ENCODE assay signal across 26 mouse cellular contexts in the genomic region with DNA sequence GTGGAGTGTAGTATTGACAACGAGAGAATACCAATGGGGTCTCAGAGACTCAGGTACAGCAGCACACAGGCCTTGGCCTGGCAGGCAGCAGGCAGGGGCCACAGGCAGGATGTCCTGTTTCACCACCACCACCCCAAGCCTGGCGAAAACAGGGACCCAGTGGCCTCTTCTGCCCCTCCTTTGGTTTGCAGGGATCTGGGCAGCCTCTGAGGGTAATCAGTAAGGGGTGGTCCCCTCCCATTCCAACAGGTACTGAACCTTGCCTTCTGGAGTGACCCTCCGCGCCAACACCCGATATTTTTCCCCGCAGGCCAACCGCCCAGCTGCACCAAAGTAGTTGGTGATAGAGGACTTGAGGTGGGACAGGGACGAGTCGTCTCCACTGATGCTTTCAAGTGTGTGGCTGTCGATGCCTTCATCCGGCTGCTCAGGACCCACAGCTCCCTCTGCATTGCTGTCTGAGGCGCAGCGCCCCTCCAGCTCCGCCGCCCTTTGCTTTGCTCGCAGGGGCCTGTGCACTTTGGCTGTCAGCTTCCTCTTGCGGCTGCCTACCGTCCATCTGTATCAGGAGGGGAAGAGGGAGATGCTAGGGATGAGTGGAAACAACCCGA. TPM values are rescaled to one million over a fixed set of nuclear protein-coding genes. Genes with fewer than 3 reads are reported as not detected.
DNase-seq lines count a peak whose midpoint lies in the region; ATAC-seq and TF ChIP-seq lines count a peak whose summit lies in the region.
"Had no signal": no experiment of that assay in that cellular context is flagged by ENCODE, and none has a peak within 500 bp of the region (broad histone marks: within the 10 kb centered on the region; RNA-seq: fewer than 3 reads in every experiment).

No protein-coding gene starts in this region.

- H3K4me3 ChIP-seq in E14TG2a.4 (replicated peaks; ENCODE audit: low read length) (peak overlapping the region; percentile 68), ES-E14 (ENCODE audit: insufficient read depth in 1 of 2, low read depth in 1 of 2, low read length in 2 of 2, poor library complexity in 1 of 2, severe bottlenecking in 1 of 2) (peak overlapping the region; percentile 34 to 36; a peak in 2 of 4 replicates)
- H3K4me3 ChIP-seq in hindbrain, embryonic 16.5 days (ENCODE audit: low read length) = no peak overlapping the region
- no peak overlapping the region for H3K4me3 ChIP-seq in embryonic facial prominence, embryonic 10.5 days
- H3K4me3 ChIP-seq: embryonic facial prominence, embryonic 13.5 days; embryonic facial prominence, embryonic 15.5 days; erythroblast, embryonic 14.5 days; forebrain, embryonic 10.5 days; forebrain, embryonic 13.5 days; forebrain, embryonic 15.5 days had no signal

- in situ Hi-C loops in ES-E14 (cut with MboI; ENCODE audit: low sequenced_read_pairs in 2 of 2, unreplicated experiment in 2 of 2) = no loop called here

- H3K4me1 ChIP-seq in E14TG2a.4 (replicated peaks; ENCODE audit: low read depth, low read length) (peaks cover 35% of the 10 kb centered on the region), ES-E14 (ENCODE audit: control insufficient read depth in 2 of 2, insufficient read depth in 2 of 2, low read length in 2 of 2, poor library complexity in 1 of 2) (peaks cover 0 to 6% of the 10 kb centered on the region in 2 experiments; a peak in 2 of 4 replicates)
- no peaks in the 10 kb centered on the region for H3K4me1 ChIP-seq in hindbrain, embryonic 16.5 days (ENCODE audit: control insufficient read depth, insufficient read depth, low read depth, low read length)
- peaks cover 3% of the 10 kb centered on the region; the same call in 1 of the 2 replicates for H3K4me1 ChIP-seq in embryonic facial prominence, embryonic 10.5 days
- H3K4me1 ChIP-seq: embryonic facial prominence, embryonic 13.5 days; embryonic facial prominence, embryonic 15.5 days; forebrain, embryonic 13.5 days; forebrain, embryonic 15.5 days had no signal

- H3K9me3 ChIP-seq in E14TG2a.4 (ENCODE audit: low read length) (no peaks in the 10 kb centered on the region), ES-E14 (ENCODE audit: control insufficient read depth, insufficient read depth, low read depth, low read length) (no peaks in the 10 kb centered on the region)
- H3K9me3 ChIP-seq in hindbrain, embryonic 16.5 days (ENCODE audit: control insufficient read depth, low read length) = no peaks in the 10 kb centered on the region
- no peaks in the 10 kb centered on the region for H3K9me3 ChIP-seq in embryonic facial prominence, embryonic 10.5 days
- H3K9me3 ChIP-seq: embryonic facial prominence, embryonic 13.5 days; embryonic facial prominence, embryonic 15.5 days; forebrain, embryonic 10.5 days; forebrain, embryonic 13.5 days; forebrain, embryonic 15.5 days had no signal

- no peak overlapping the region; the same call in 1 of the 2 replicates for H3K9ac ChIP-seq in ES-E14 (ENCODE audit: insufficient read depth, low read depth, low read length, poor library complexity, severe bottlenecking)
- H3K9ac ChIP-seq in hindbrain, embryonic 16.5 days (ENCODE audit: low read depth, low read length) = no peak overlapping the region
- H3K9ac ChIP-seq: embryonic facial prominence, embryonic 13.5 days; embryonic facial prominence, embryonic 15.5 days; forebrain, embryonic 13.5 days; forebrain, embryonic 15.5 days; forebrain, postnatal 0 days had no signal

- no peak for ATAC-seq in hindbrain, embryonic 16.5 days
- ATAC-seq: activated CD4-positive, CD25-positive, alpha-beta regulatory T cell, adult 4 months; CD4-positive, CD25-positive, alpha-beta regulatory T cell, adult 4 months; forebrain, embryonic 13.5 days; forebrain, embryonic 15.5 days; forebrain, postnatal 0 days had no signal

- DNase-seq in cerebellum, adult 9-11 months = peak; percentile 23
- no peak for DNase-seq in cerebellum, postnatal 25 days
- peak; percentile 80 for DNase-seq in heart, adult 11 months
- DNase-seq in heart, adult 8-10 months (ENCODE audit: low spot score) = no peak
- no peak for DNase-seq in ES-E14 (ENCODE audit: low read depth, low spot score)
- DNase-seq in embryonic facial prominence, embryonic 10.5 days (ENCODE audit: low spot score) = no peak
- DNase-seq: adrenal gland, adult 8-10 months; adrenal gland, postnatal 14 days; adrenal gland, postnatal 36 days; B cell, adult 2 months; cerebellum, adult 11 months; cerebellum, adult 18-20 months; cerebellum, adult 8-10 months; forebrain, postnatal 0 days had no signal

- 85% methylated on average over 19 of the region's 19 CpGs for WGBS in hindbrain, embryonic 16.5 days
- WGBS in embryonic facial prominence, embryonic 10.5 days = 79% methylated on average over 19 of the region's 19 CpGs

- H3K36me3 ChIP-seq in E14TG2a.4 (ENCODE audit: insufficient read depth, low read length) (peaks cover 9% of the 10 kb centered on the region; the same call in 1 of the 2 replicates), ES-E14 (ENCODE audit: control insufficient read depth, insufficient read depth, low read length, poor library complexity, severe bottlenecking) (0 out of 2 replicates have a peak, but pooled peaks cover 1% of the 10 kb centered on the region)
- H3K36me3 ChIP-seq in hindbrain, embryonic 16.5 days (ENCODE audit: control insufficient read depth, insufficient read depth, low read length) = no peaks in the 10 kb centered on the region
- no peaks in the 10 kb centered on the region for H3K36me3 ChIP-seq in embryonic facial prominence, embryonic 10.5 days (replicated peaks)
- H3K36me3 ChIP-seq: embryonic facial prominence, embryonic 13.5 days; forebrain, embryonic 10.5 days; forebrain, embryonic 15.5 days had no signal

- H3K27ac ChIP-seq in ES-E14 (ENCODE audit: insufficient read depth, low read depth, low read length, poor library complexity, severe bottlenecking) = no peak overlapping the region
- no peak overlapping the region for H3K27ac ChIP-seq in hindbrain, embryonic 16.5 days (ENCODE audit: low read depth, low read length)
- H3K27ac ChIP-seq in embryonic facial prominence, embryonic 10.5 days (replicated peaks) = no peak overlapping the region; the same call in 1 of the 2 replicates
- H3K27ac ChIP-seq: embryonic facial prominence, embryonic 13.5 days; embryonic facial prominence, embryonic 15.5 days; forebrain, embryonic 10.5 days; forebrain, embryonic 13.5 days; forebrain, embryonic 15.5 days had no signal

- peaks cover 8% of the 10 kb centered on the region; the same call in 1 of the 2 replicates for H3K27me3 ChIP-seq in E14TG2a.4 (ENCODE audit: insufficient read depth, low read length)
- no peaks in the 10 kb centered on the region for H3K27me3 ChIP-seq in hindbrain, embryonic 16.5 days (replicated peaks; ENCODE audit: control insufficient read depth, insufficient read depth, low read length)
- H3K27me3 ChIP-seq in embryonic facial prominence, embryonic 10.5 days (replicated peaks; ENCODE audit: low read depth, poor library complexity, severe bottlenecking) = peaks cover 27% of the 10 kb centered on the region
- H3K27me3 ChIP-seq: CH12.LX; embryonic facial prominence, embryonic 13.5 days; embryonic facial prominence, embryonic 15.5 days; forebrain, embryonic 13.5 days; forebrain, embryonic 15.5 days had no signal

- no peak for TF ChIP-seq CTCF in E14TG2a.4 (conservative IDR thresholded peaks at IDR 0.05; ENCODE audit: low read length)

- H3K4me2 ChIP-seq in hindbrain, embryonic 16.5 days (ENCODE audit: low read length) = no peak overlapping the region
- H3K4me2 ChIP-seq: embryonic facial prominence, embryonic 13.5 days; embryonic facial prominence, embryonic 15.5 days; forebrain, embryonic 13.5 days; forebrain, embryonic 15.5 days had no signal

TF ChIP-seq in ES-E14, 5 proteins besides CTCF, POLR2A, EP300 and RAD21:
- no peak for TF ChIP-seq ZNF384 (IDR thresholded peaks at IDR 0.05; ENCODE audit: low read depth, low read length)
- no peak for TF ChIP-seq HCFC1 (IDR thresholded peaks at IDR 0.05; ENCODE audit: borderline replicate concordance, insufficient read depth, low read length)
- TF ChIP-seq MAFK (IDR thresholded peaks at IDR 0.05; ENCODE audit: insufficient read depth, low read depth, low read length) = no peak
TF ChIP-seq in ES-E14: peak in this region for 0.

RNA-seq across cellular contexts. Expression of a gene that starts 18.2 kb away (rescaled TPM):
- 1 to 10 TPM in 2 of 4 experiments, under 1 TPM in 2; 0.66 to 1.5 (median 1.2) TPM for total RNA-seq in heart, adult 8-10 months (2022)
- 3.7 and 6.8 TPM in 2 replicates for total RNA-seq in ES-E14 (2012; rRNA removed)
- polyA plus RNA-seq in hindbrain, embryonic 16.5 days (2015; fragmentation: Nextera tagmentation; extraction: Ambion mirVana) = 2.2 and 2.7 TPM in 2 replicates
- polyA plus RNA-seq in embryonic facial prominence, embryonic 10.5 days (2016; fragmentation: Nextera tagmentation; extraction: Ambion mirVana) = 1.1 and 1.8 TPM in 2 replicates

RNA-seq across cellular contexts. Expression of a gene that starts 20.8 kb away (rescaled TPM):
- 10 to 100 TPM; 11.2 to 13.0 (median 11.9) TPM for total RNA-seq in heart, adult 8-10 months (2022)
- total RNA-seq in ES-E14 (2012; rRNA removed) = 42.4 and 50.6 TPM in 2 replicates
- 96.8 and 105 TPM in 2 replicates for polyA plus RNA-seq in hindbrain, embryonic 16.5 days (2015; fragmentation: Nextera tagmentation; extraction: Ambion mirVana)
- polyA plus RNA-seq in embryonic facial prominence, embryonic 10.5 days (2016; fragmentation: Nextera tagmentation; extraction: Ambion mirVana) = 127 and 133 TPM in 2 replicates

RNA-seq across cellular contexts. Expression of a gene that starts 21.4 kb away (rescaled TPM):
- total RNA-seq in heart, adult 8-10 months (2022) = 1 to 10 TPM in 2 of 4 experiments, under 1 TPM in 2; 0.87 to 2.1 (median 1.1) TPM
- total RNA-seq in ES-E14 (2012; rRNA removed) = 0.22 and 0.42 TPM in 2 replicates
- 0.16 and 0.35 TPM in 2 replicates for polyA plus RNA-seq in hindbrain, embryonic 16.5 days (2015; fragmentation: Nextera tagmentation; extraction: Ambion mirVana)
- 0.09 TPM in 1 of 2 replicates, not detected in the other for polyA plus RNA-seq in embryonic facial prominence, embryonic 10.5 days (2016; fragmentation: Nextera tagmentation; extraction: Ambion mirVana)
- total RNA-seq: CH12.LX, MEL had no signal
- polyA plus RNA-seq: activated CD4-positive, CD25-positive, alpha-beta regulatory T cell, adult 4 months; CD4-positive, CD25-positive, alpha-beta regulatory T cell, adult 4 months; embryonic facial prominence, embryonic 15.5 days; erythroblast, embryonic 14.5 days; forebrain, embryonic 13.5 days had no signal

Comparison
In these comparisons a context has a peak if more than half of its experiments do, and no peak if none do; other contexts are left out.
1. DNase-seq: peak in cerebellum, adult 9-11 months (single experiment) and heart, adult 11 months (single experiment); none in cerebellum, postnatal 25 days (0 of 2), heart, adult 8-10 months (single experiment), ES-E14 (single experiment) and embryonic facial prominence, embryonic 10.5 days (single experiment).
2. H3K4me3 ChIP-seq: peak in E14TG2a.4 (single experiment) and ES-E14 (2 of 2); none in hindbrain, embryonic 16.5 days (single experiment) and embryonic facial prominence, embryonic 10.5 days (single experiment).